Mouse (Mus musculus) adrenal gland, postnatal 4 days (tissue): ENCODE data around the gene Defa31. TPM values are rescaled to one million over a fixed set of nuclear protein-coding genes. Genes with fewer than 3 reads are reported as not detected.
"Not testable (repeated sequence)": the region's sequence is repeated elsewhere in the genome, so short reads cannot be mapped to it uniquely, and the experiment has no call there.

Source experiments
- DNase-seq, 2 experiments: peaks; one replicate each; pipeline ENCODE4 v3.0.0; 2021 to 2022; ENCODE audit warnings: low spot score in 2 of 2, mixed read lengths in 2 of 2
- long read RNA-seq, 2 experiments: library from polyadenylated mRNA; stranded (forward); transcript quantifications; one replicate each; pipeline ENCODE4 v2.0.0; 2021
- total RNA-seq, 2 experiments: library from RNA; stranded (reverse); gene quantifications; 2 replicates each; pipeline ENCODE4 v1.2.3; 2021

Defa31 gene
- total RNA-seq, result not detected
- long read RNA-seq, experiment 1, result 0 reads
- long read RNA-seq, experiment 2, result 0 reads

DNA sequence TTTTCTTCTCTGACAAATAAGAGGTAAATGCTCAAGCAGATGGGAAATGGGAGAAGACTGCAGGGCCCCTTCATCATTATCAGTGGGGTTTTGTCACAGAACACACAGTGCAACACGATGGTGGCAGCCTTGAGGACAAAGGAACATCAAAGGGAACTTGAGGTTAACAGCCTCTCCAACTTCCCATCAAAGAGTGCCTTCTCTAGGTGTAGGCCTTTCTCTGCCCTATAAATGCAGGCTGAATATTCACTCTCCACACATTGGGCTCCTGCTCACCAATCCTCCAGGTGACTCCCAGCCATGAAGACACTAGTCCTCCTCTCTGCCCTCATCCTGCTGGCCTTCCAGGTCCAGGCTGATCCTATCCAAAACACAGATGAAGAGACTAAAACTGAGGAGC, at the start of gene Defa31:
Gene Defa31, plus strand, starts transcription at position 301 of the 400 bp plus-strand sequence.
- DNase-seq, result not testable (repeated sequence)

DNA sequence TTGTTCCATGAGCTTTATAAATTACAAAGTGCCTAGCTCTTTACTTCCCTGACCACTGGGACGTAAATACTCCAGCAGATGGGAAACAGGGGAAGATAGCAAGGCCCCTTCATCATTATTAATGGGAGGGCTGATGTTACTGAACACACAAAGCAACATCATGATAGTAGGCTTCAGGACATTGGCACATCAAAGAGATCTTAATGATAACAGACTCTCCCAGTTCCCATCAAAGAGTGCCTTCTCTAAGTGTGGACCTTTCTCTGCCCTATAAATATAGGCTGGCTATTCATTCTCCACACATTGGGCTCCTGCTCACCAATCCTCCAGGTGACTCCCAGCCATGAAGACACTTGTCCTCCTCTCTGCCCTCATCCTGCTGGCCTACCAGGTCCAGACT, 29.4 kb upstream of the Defa31 start, which contains the start of gene Defa22:
Gene Defa22, plus strand, starts transcription at position 301 of the 400 bp plus-strand sequence.
- not testable (repeated sequence) for DNase-seq

DNA sequence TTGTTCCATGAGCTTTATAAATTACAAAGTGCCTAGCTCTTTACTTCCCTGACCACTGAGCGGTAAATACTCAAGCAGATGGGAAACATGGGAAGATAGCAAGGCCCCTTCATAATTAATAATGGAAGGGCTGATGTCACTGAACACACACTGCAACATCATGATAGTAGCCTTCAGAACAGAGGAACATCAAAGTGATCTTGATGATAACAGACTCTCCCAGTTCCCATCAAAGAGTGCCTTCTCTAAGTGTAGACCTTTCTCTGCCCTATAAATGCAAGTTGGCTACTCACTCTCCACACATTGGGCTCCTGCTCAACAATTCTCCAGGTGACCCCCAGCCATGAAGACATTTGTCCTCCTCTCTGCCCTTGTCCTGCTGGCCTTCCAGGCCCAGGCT, 9.8 kb downstream of the Defa31 start, which contains the start of gene Gm15293:
Gene Gm15293, plus strand, starts transcription at position 301 of the 400 bp plus-strand sequence.
- DNase-seq, result not testable (repeated sequence)

Other genes with a start within 250 kb of the Defa31 start
- gene AY761185, start 246.9 kb upstream of the Defa31 start, total RNA-seq, result not detected
- not detected for gene Defa21, start 166.1 kb upstream of the Defa31 start, total RNA-seq
- gene Defa23, start 136.6 kb upstream of the Defa31 start, total RNA-seq, result not detected
- gene Defa35, start 126.6 kb upstream of the Defa31 start, total RNA-seq, result not detected
- gene Defa25, start 107.2 kb upstream of the Defa31 start, total RNA-seq, result not detected
- not detected for gene Gm14851, start 95.6 kb upstream of the Defa31 start, total RNA-seq
- not detected for gene Defa30, start 57.0 kb upstream of the Defa31 start, total RNA-seq
- gene Defa22, start 29.3 kb upstream of the Defa31 start, total RNA-seq, result not detected
- not detected for gene Gm15293, start 9.9 kb downstream of the Defa31 start, total RNA-seq
- not detected for gene Gm15292, start 58.1 kb downstream of the Defa31 start, total RNA-seq
- gene Defa27, start 123.9 kb downstream of the Defa31 start, total RNA-seq, result not detected
- not detected for gene Defa29, start 135.4 kb downstream of the Defa31 start, total RNA-seq
- gene Defa2, start 186.9 kb downstream of the Defa31 start, total RNA-seq, result not detected
- gene Defa33, start 200.2 kb downstream of the Defa31 start, total RNA-seq, result not detected
- gene Defa36, start 235.8 kb downstream of the Defa31 start, total RNA-seq, result not detected